8 mouse cellular contexts compared by ENCODE assay signal in the genomic region with DNA sequence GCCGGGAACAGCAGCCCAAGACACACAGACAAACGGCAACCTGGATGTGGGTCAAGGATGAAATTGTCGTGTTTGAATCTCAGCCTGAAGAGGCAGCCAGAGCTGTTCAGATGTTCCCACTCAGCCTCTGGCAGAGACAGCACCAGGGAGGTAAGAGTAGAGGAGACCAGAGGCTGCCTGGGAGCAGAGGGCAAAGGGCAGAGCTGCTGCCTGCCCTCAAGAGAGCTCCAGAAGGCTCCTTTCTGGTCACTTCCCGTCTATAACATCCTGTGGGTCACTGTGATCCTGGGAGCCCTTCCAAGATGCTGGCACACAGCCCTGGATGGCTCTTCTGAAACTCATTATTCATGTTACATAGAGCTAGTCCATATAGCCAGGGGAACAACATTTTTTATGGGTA.
DNase-seq lines count a peak whose midpoint lies in the region; ATAC-seq and TF ChIP-seq lines count a peak whose summit lies in the region.

No protein-coding gene starts in this region.

- TF ChIP-seq CTCF in kidney, adult 2 months (conservative IDR thresholded peaks at IDR 0.05; ENCODE audit: insufficient read depth, insufficient read length, low read depth, low read length), result no peak

- peak overlapping the region; percentile 51 for H3K27ac ChIP-seq in lung, embryonic 16.5 days (ENCODE audit: low read length)
- no peak overlapping the region for H3K27ac ChIP-seq in kidney, adult 2 months (ENCODE audit: insufficient read depth, low read depth, low read length)
- peak overlapping the region; percentile 72 for H3K27ac ChIP-seq in stomach, embryonic 15.5 days

- H3K27me3 ChIP-seq in lung, embryonic 16.5 days (ENCODE audit: control insufficient read depth, insufficient read depth, low read depth, low read length), result no peaks in the 10 kb centered on the region
- H3K27me3 ChIP-seq in kidney, adult 2 months (replicated peaks; ENCODE audit: control insufficient read depth, insufficient read depth, low read length), result no peaks in the 10 kb centered on the region
- no peaks in the 10 kb centered on the region for H3K27me3 ChIP-seq in stomach, embryonic 15.5 days (replicated peaks)

- H3K36me3 ChIP-seq in lung, embryonic 16.5 days (ENCODE audit: control insufficient read depth, insufficient read depth, low read length), result no peaks in the 10 kb centered on the region
- H3K36me3 ChIP-seq in kidney, adult 2 months (ENCODE audit: control insufficient read depth, insufficient read depth, low read length), result no peaks in the 10 kb centered on the region
- H3K36me3 ChIP-seq in stomach, embryonic 15.5 days, result no peaks in the 10 kb centered on the region

- ATAC-seq in lung, embryonic 16.5 days (ENCODE audit: low read depth), result peak; percentile 83
- ATAC-seq in stomach, embryonic 15.5 days (ENCODE audit: insufficient read depth, low FRiP score, low read depth), result peak; percentile 50
- ATAC-seq in megakaryocyte-erythroid progenitor cell, adult 5-6 weeks (replicated peaks; ENCODE audit: low FRiP score, low TSS enrichment, poor library complexity, severe bottlenecking), result no peak

- 0 out of 2 replicates have a peak, but pooled peaks cover 5% of the 10 kb centered on the region for H3K9me3 ChIP-seq in lung, embryonic 16.5 days (ENCODE audit: control insufficient read depth, low read length)
- H3K9me3 ChIP-seq in stomach, embryonic 15.5 days, result no peaks in the 10 kb centered on the region

- no peak overlapping the region for H3K4me3 ChIP-seq in lung, embryonic 16.5 days (ENCODE audit: low read length)
- H3K4me3 ChIP-seq in kidney, adult 2 months (ENCODE audit: insufficient read depth, low read depth, low read length), result no peak overlapping the region
- no peak overlapping the region for H3K4me3 ChIP-seq in stomach, embryonic 15.5 days (replicated peaks)

- H3K4me1 ChIP-seq in lung, embryonic 16.5 days (replicated peaks; ENCODE audit: control insufficient read depth, insufficient read depth, low read length), result peaks cover 11% of the 10 kb centered on the region
- no peaks in the 10 kb centered on the region for H3K4me1 ChIP-seq in kidney, adult 2 months (ENCODE audit: control insufficient read depth, insufficient read depth, low read length)
- H3K4me1 ChIP-seq in stomach, embryonic 15.5 days, result peaks cover 20% of the 10 kb centered on the region

- 16% methylated on average over 4 of the region's 4 CpGs for WGBS in lung, embryonic 16.5 days
- 40% methylated on average over 4 of the region's 4 CpGs for WGBS in kidney, adult 2 months
- WGBS in stomach, embryonic 15.5 days, result 21% methylated on average over 4 of the region's 4 CpGs

- 0 out of 2 replicates have a peak overlapping the region, but pooled peaks have one; percentile 19 for H3K9ac ChIP-seq in lung, embryonic 16.5 days (ENCODE audit: low read length)
- no peak overlapping the region for H3K9ac ChIP-seq in stomach, embryonic 15.5 days

- H3K4me2 ChIP-seq in lung, embryonic 16.5 days (ENCODE audit: low read depth, low read length), result no peak overlapping the region
- H3K4me2 ChIP-seq in stomach, embryonic 15.5 days, result no peak overlapping the region

- DNase-seq in adrenal gland, adult (ENCODE audit: inconsistent age in 2 of 2, low spot score in 1 of 2), result peak; percentile 62 to 82
- no peak for DNase-seq in adrenal gland, postnatal 4 days (ENCODE audit: low spot score in 2 of 2)
- no peak for DNase-seq in lung, postnatal 25 days (ENCODE audit: low spot score)
- DNase-seq in kidney, adult 2 months, result peak; percentile 62
- DNase-seq in thymus, postnatal 10 days (ENCODE audit: low spot score in 2 of 2), result no peak

- no peak for TF ChIP-seq POLR2A in kidney, adult 2 months (IDR thresholded peaks at IDR 0.05; ENCODE audit: low read depth, low read length)

Comparison
In these comparisons a context has a peak if more than half of its experiments do, and no peak if none do; other contexts are left out.
1. DNase-seq: peak in adrenal gland, adult (2 of 2) and kidney, adult 2 months (single experiment); none in adrenal gland, postnatal 4 days (0 of 2), lung, postnatal 25 days (single experiment) and thymus, postnatal 10 days (0 of 2).